Mouse (Mus musculus): ENCODE results near the gene Cadps. TPM values are rescaled to one million over a fixed set of nuclear protein-coding genes. Genes with fewer than 3 reads are reported as not detected.

Cadps gene
- polyA plus RNA-seq, 1 experiment from 2014 or later, result not detected

DNA sequence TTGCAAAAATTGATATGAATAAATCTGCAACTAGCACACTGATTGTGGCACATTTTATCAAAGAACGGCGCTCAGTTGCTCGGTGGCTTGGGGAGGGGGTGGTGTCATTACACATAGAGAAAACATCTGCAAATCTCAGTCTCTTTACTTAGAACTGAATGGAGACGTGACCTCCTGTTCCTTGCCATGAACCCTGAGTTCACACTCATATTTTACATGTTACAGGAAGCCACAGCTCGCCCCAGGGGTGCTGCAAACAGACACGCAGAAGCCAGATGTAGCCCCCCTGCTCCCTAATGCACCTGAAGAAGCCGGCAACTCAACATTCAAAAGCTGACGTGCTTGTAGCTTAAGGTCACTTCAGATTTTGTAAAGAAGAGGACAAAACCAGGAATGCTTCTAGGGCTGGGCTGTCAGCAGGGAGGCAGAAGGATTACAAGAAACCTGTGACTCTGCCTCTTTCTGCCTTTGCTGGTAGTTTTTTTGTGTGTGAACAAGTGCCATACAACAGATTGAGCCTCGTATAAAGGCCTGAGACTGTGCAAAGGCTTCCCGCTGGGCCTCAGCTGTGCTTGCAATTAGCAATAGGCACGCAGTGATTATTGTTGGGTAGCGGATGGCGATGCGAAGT is 434.0 kb downstream of the Cadps start:
- H3K4me3 ChIP-seq (ENCODE audit: inconsistent target), result no peak overlapping the region
- WGBS (ENCODE audit: missing documents), result 64% methylated on average over 11 of the region's 14 CpGs

DNA sequence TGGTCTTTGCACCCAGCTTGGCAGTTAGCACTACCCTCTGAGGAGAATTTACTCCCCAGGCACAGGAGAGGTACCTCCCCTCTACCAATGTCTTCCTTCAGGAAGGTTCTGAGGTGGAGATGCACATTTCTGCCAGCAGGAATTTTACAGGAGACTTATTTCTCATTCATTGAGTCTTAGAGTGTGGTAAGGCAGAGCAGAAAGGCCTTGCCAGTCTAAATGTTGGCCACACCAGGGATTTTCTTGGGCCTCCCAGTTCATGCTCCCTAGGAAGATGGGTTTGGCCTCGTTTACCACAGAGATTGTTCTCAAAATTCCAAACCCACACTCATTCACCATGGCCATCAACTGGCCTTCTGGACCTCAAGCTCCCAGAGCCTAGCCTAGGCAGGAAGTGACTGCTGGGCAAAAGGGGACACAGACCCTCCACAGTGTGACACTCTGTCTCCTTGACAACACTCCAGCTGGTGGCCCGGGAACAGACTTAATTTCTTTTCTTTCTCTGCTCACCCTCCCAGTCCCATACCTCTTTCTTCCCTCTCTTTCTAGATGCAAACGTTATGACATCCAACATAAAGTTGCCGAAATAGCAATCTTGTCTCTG is 434.6 kb downstream of the Cadps start:
- H3K27ac ChIP-seq, result no peak overlapping the region
- H3K4me3 ChIP-seq (ENCODE audit: inconsistent target), result no peak overlapping the region
- no peaks in the 10 kb centered on the region for H3K79me2 ChIP-seq (ENCODE audit: inconsistent target)
- WGBS (ENCODE audit: missing documents), result 65% methylated on average over 4 of the region's 4 CpGs
- no peaks in the 10 kb centered on the region for H3K36me3 ChIP-seq (ENCODE audit: inconsistent target)

More for the DNA sequence above, 434.0 kb downstream of the Cadps start:
- H3K79me2 ChIP-seq (ENCODE audit: inconsistent target), result no peaks in the 10 kb centered on the region
- no peak overlapping the region for H3K27ac ChIP-seq
- no peaks in the 10 kb centered on the region for H3K36me3 ChIP-seq (ENCODE audit: inconsistent target)

- no peak overlapping the region for H3K4me3 ChIP-seq (ENCODE audit: inconsistent target)
- WGBS (ENCODE audit: missing documents), result 68% methylated on average over 6 of the region's 6 CpGs
- no peaks in the 10 kb centered on the region for H3K79me2 ChIP-seq (ENCODE audit: inconsistent target)
Observed at GRCm38 (mm10) chr14:12387176-12387575, 435.7 kb downstream of the Cadps start.

GRCm38 (mm10) chr14:12377883-12378282 is 445.0 kb downstream of the Cadps start:
- Histone ChIP-seq H3K79me2 (ENCODE audit: inconsistent target) (no peaks in the 10 kb centered on the region), H3K27ac (no peak overlapping the region), H3K36me3 (ENCODE audit: inconsistent target) (no peaks in the 10 kb centered on the region), H3K4me3 (ENCODE audit: inconsistent target) (no peak overlapping the region)
- 56% methylated on average over 9 of the region's 9 CpGs for WGBS (ENCODE audit: missing documents)

More at GRCm38 (mm10) chr14:12387176-12387575, 435.7 kb downstream of the Cadps start:
- Histone ChIP-seq H3K36me3 (ENCODE audit: inconsistent target) (no peaks in the 10 kb centered on the region), H3K27ac (no peak overlapping the region)

GRCm38 (mm10) chr14:12377289-12377688 is 445.6 kb downstream of the Cadps start:
- no peak overlapping the region for H3K27ac ChIP-seq
- no peaks in the 10 kb centered on the region for H3K36me3 ChIP-seq (ENCODE audit: inconsistent target)
- H3K79me2 ChIP-seq (ENCODE audit: inconsistent target), result no peaks in the 10 kb centered on the region
- H3K4me3 ChIP-seq (ENCODE audit: inconsistent target), result no peak overlapping the region
- 95% methylated on average over 2 of the region's 2 CpGs for WGBS (ENCODE audit: missing documents)

DNA sequence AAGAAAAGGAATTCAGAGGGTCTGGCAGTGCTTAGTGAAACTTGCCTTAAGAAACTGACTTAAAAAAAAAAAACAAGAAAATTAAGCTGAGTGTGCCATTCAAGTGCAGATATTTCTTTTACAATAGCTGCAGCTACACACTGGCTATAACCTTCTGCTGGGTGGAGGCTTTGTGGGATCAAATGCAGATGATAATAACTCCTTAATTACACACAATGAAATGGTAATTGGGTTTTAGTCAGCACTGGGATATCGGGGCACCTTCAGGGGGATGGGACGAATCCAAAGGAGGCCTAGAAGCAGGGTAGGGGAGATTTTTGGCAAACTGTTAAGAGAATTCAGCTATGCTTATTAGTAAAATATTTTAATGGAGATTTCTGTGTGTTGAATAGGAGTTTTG is 447.4 kb downstream of the Cadps start:
- no peak overlapping the region for H3K4me3 ChIP-seq (ENCODE audit: inconsistent target)
- no peaks in the 10 kb centered on the region for H3K79me2 ChIP-seq (ENCODE audit: inconsistent target)
- no peaks in the 10 kb centered on the region for H3K36me3 ChIP-seq (ENCODE audit: inconsistent target)
- 89% methylated on average over 2 of the region's 2 CpGs for WGBS (ENCODE audit: missing documents)
- H3K27ac ChIP-seq, result no peak overlapping the region

GRCm38 (mm10) chr14:12350271-12350916 is 472.5 kb downstream of the Cadps start:
- WGBS (ENCODE audit: missing documents), result 24% methylated on average over 16 of the region's 16 CpGs
- no peak overlapping the region for H3K27ac ChIP-seq
- no peak overlapping the region for H3K4me3 ChIP-seq (ENCODE audit: inconsistent target)
- H3K36me3 ChIP-seq (ENCODE audit: inconsistent target), result no peaks in the 10 kb centered on the region
- H3K79me2 ChIP-seq (ENCODE audit: inconsistent target), result no peaks in the 10 kb centered on the region

DNA sequence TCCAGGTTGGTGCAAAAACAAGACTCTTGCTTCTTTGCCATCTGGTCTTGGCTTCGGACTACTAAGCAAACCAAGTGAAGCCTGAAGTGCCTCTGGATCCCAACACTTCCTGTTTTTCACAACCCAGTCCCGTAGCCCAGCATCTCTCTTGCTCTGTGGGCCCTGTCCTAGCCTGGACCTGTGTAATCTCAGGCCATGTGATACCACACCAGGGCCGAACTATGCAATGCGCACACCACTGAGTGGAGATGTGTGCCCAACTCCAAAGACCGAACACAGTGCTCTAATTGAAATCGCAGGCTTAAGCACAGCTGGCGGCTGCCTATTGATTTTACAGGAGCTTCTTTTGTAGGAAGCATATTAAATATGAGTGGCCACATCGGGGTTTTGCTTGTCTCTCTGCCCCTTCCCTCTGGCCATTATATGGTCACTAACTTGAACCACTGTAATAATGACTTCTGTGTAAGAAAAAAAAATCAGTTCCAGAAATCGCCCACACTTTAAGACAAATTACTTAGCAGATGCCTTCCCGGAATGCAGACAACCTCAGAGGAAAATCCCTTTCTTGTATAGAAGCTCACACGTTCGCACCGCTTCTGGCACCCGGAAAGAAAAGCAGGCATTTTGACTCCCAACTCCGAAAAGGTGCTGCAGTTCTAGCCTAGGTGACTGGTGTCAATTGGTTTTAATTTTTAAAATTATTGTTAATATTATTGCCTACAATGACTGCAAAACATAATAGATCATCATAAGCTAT is 473.4 kb downstream of the Cadps start:
- WGBS (ENCODE audit: missing documents), result 11% methylated on average over 15 of the region's 15 CpGs
- H3K27ac ChIP-seq, result no peak overlapping the region
- H3K79me2 ChIP-seq (ENCODE audit: inconsistent target), result no peaks in the 10 kb centered on the region
- H3K36me3 ChIP-seq (ENCODE audit: inconsistent target), result no peaks in the 10 kb centered on the region
- H3K4me3 ChIP-seq (ENCODE audit: inconsistent target), result no peak overlapping the region

DNA sequence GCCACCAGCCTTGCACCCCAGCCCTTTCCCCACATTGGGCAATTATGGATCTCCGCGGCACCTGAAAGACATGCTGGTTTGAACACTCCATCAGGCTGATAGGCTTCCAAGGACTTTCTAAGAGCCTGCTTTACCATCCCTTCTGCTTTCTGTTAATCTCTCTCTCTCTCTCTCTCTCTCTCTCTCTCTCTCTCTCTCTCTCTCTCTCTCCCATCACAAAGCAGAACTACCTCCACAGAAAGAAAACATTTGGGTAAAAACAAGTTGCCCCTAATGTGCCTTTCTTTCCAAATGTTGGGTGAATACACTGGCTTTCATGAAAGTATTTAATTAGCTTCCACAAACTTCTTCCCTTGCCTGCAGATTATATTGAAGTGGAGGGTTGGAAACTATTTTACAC is 474.8 kb downstream of the Cadps start, which contains the start of gene Fezf2:
Gene Fezf2 (minus strand): TSS at position 101 of the 400 bp plus-strand sequence.
- no peak within 1 kb of the TSS for H3K4me3 ChIP-seq (ENCODE audit: inconsistent target)
- WGBS (ENCODE audit: missing documents), result 0% methylated on average over 2 of the region's 2 CpGs
- H3K79me2 ChIP-seq (ENCODE audit: inconsistent target), result no peaks in the 10 kb centered on the region
- no peak within 1 kb of the TSS for H3K27ac ChIP-seq
- no peaks in the 10 kb centered on the region for H3K36me3 ChIP-seq (ENCODE audit: inconsistent target)

DNA sequence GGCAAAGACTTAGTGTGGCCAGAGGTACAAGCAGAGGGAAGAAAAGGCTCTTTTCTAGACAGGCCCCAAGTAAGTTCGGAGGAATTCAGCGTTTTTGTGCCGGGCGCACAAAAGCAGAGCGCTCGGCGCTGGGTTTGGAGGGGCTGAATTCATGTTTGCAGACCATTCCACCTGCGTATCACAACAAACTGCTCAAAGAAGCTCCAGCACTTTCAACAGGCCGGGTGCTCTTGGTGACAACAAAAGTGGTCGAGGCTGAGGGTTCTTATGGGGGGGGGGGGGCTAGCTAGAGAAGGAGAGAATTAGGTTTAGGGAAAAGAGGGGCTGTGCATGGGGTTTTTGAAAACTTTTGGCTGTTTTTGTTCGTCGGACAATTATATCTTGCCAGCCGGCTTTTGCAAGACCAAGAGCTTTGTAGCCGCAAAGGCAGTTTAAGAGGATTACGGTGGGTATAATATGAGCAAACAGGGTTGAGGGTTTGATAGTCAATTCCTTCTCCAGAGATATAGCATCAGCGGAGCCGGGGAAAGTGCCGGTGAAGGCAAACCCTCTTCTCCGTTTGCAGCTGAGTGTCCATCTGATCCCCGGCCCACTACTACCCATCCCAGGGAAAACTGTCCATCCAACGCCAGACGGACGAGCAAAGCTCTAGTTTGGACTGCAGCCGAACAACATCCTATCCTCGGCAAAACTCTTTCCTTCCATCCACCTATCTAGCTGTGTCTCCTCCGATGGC is 475.8 kb downstream of the Cadps start:
- Histone ChIP-seq H3K27ac (no peak overlapping the region), H3K36me3 (ENCODE audit: inconsistent target) (no peaks in the 10 kb centered on the region), H3K4me3 (ENCODE audit: inconsistent target) (peak overlapping the region; percentile 1; the same call in 1 of the 2 replicates), H3K79me2 (ENCODE audit: inconsistent target) (no peaks in the 10 kb centered on the region)
- WGBS (ENCODE audit: missing documents), result 5% methylated on average over 25 of the region's 26 CpGs

DNA sequence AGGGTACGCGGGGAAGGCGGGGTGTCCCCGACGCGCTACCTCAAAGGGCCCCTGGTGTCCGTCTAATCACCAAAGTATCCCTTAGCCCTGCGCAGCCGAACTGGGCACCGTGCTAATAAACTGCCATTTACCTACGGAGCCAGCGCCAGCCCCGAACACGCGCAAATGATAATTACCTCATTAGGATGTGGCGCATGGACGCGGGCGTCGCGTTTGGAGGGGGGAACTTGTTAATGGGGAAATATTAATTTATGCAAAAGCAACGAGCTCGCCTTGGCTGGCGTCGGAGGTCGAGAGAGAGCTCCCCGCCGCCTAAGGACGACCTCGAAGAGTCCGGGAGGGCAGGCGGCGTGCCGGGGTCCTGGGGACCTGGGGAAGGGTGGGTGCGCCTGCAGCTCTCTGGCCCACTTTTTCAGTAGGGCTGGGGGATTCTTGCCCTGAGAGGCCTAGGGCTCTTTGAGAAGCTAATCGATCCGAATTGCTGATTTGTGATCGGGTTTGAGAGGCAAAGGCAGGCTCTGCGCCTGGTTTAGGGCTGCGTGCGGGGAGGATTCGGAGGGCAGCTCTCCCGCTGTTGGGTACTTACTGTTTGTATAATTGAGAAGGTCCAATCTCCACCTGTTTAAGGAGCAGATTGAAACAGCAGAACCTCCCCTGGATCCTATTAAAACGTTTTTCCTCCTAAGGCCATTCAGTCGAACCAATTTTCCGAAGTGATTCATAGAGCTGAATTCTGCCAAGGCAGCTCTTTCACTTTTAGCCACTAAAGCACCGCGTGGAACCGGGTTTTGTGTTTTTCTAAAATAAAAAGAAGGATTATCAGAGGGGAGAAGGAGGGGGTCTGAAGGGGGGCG is 476.6 kb downstream of the Cadps start:
- H3K4me3 ChIP-seq (ENCODE audit: inconsistent target), result peak overlapping the region; percentile 1; the same call in 1 of the 2 replicates
- no peak overlapping the region for H3K27ac ChIP-seq
- no peaks in the 10 kb centered on the region for H3K36me3 ChIP-seq (ENCODE audit: inconsistent target)
- H3K79me2 ChIP-seq (ENCODE audit: inconsistent target), result no peaks in the 10 kb centered on the region
- 3% methylated on average over 49 of the region's 50 CpGs for WGBS (ENCODE audit: missing documents)

DNA sequence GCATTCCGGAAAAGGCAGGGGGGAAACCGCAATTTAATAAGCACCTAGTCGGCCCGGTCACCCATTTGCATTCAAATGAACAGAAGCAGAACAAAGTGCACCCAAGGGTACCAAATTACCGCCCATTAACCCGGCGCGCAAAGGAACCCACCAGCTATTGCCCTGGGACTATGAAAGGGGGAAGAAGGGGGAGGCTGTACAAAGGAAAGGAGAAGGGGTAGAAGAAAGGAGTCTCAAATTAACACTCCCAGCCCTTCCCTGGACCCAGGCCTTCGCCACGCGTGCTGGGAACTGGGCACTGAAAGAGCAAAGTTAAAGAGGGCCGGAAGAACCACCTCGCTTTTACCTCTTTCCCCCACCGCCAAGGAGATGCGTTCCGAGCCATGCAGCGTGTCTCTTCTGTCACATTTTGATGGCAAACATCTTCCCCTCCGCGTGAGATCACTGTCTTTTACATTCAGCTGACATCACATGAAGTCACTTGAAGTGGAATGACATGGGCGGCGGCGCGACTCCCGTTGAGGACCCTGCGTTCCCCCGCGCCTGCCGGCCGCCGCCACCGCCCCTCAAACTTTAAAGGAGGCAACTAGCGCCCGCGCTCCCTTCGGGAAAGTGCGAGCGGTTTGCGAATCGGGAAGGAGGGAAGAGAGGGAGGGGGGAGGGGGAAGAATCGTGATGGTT is 477.5 kb downstream of the Cadps start:
- H3K4me3 ChIP-seq (ENCODE audit: inconsistent target), result no peak overlapping the region
- 10% methylated on average over 28 of the region's 40 CpGs for WGBS (ENCODE audit: missing documents)
- H3K79me2 ChIP-seq (ENCODE audit: inconsistent target), result no peaks in the 10 kb centered on the region
- no peaks in the 10 kb centered on the region for H3K36me3 ChIP-seq (ENCODE audit: inconsistent target)
- no peak overlapping the region for H3K27ac ChIP-seq

DNA sequence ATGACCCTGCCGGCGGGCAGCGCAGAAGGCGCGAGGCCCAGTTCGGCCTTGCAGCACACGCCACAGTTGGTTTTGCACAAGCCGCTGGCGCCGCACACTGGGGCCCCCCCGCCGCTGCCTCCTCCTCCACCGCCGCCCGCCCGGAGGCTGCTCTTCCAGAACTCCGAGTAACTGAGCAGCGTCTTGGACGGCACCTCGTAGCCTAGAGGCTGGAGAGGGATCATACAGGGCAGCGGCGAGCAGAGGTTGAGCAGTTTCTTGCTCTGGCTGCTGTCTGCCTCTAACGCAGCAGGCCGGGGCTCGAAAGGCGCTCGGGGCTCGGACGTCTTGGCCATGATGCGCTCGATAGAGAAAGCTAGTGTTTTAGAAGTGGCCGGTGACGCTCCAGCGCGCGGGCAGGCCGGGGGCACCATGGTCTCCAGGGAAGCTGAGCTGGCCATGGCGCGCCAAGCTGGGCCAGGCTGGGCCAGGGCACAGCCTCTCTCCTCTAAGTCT is 478.1 kb downstream of the Cadps start:
- H3K79me2 ChIP-seq (ENCODE audit: inconsistent target), result no peaks in the 10 kb centered on the region
- H3K27ac ChIP-seq, result no peak overlapping the region
- WGBS (ENCODE audit: missing documents), result 3% methylated on average over 38 of the region's 39 CpGs
- H3K4me3 ChIP-seq (ENCODE audit: inconsistent target), result no peak overlapping the region
- no peaks in the 10 kb centered on the region for H3K36me3 ChIP-seq (ENCODE audit: inconsistent target)

All from macrophage (primary cell).